Mouse (Mus musculus) liver, embryonic 14.5 days (tissue): ENCODE results near the gene Cyp19a1.
A peak's percentile ranks its signal among the peaks of the same experiment; 100 is the strongest.

Source experiments
- CTCF ChIP-seq: IDR thresholded peaks from 2 replicates; pipeline ENCODE4 v1.5.1; 2016; ENCODE audit warnings: antibody characterized with exemption, low read depth, control low read depth
- EP300 ChIP-seq: IDR thresholded peaks from 2 replicates; pipeline ENCODE4 v1.6.1; 2016; ENCODE audit warnings: antibody characterized with exemption, low read depth

DNA sequence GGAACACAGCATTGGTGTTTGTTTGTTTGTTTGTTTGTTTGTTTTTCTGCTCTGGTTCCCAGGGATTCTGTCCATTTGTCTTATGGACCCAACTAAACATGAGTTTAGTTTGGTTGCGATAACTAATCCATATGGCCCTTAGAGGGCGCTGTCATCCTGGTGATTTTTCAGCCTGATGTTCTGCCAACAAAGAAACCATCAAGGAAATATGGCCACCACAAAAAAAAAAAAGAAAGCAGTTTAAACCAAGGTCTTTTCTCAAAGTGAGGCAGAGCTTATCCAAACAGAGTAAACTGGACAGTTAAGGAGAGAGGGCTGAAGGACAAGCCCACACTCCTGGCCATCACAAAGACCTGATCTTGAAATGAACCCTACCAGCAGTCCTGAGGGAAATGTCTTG lies 86.6 kb downstream of the Cyp19a1 start:
- TF ChIP-seq CTCF (peak; percentile 41; the same call in 1 of the 2 replicates), EP300 (no peak)
